Mouse (Mus musculus): ENCODE data around the gene Glipr2. TPM values are rescaled to one million over a fixed set of nuclear protein-coding genes. Genes with fewer than 3 reads are reported as not detected.

Gene Glipr2
- polyA plus RNA-seq, 1 experiment from 2014 or later: 57.8 TPM

- 70% methylated on average over 6 of the region's 6 CpGs for WGBS
- no peaks in the 10 kb centered on the region for H3K36me3 ChIP-seq (ENCODE audit: control insufficient read depth, insufficient read depth, low read length)
Measured at GRCm38 (mm10) chr4:43976223-43976740, 19.1 kb downstream of the Glipr2 start.

GRCm38 (mm10) chr4:43978521-43979443 is 21.6 kb downstream of the Glipr2 start:
- Histone ChIP-seq H3K36me3 (ENCODE audit: control insufficient read depth, insufficient read depth, low read length) (no peaks in the 10 kb centered on the region), H3K27ac (ENCODE audit: low read length) (peak overlapping the region; percentile 83), H3K4me3 (ENCODE audit: low read length) (no peak overlapping the region), H3K4me1 (replicated peaks; ENCODE audit: control insufficient read depth, insufficient read depth, low read length) (peaks cover 19% of the 10 kb centered on the region), H3K9ac (ENCODE audit: low read length) (no peak overlapping the region), H3K9me3 (ENCODE audit: control insufficient read depth, low read length) (no peaks in the 10 kb centered on the region), H3K27me3 (ENCODE audit: control insufficient read depth, insufficient read depth, low read depth, low read length) (no peaks in the 10 kb centered on the region), H3K4me2 (ENCODE audit: low read depth, low read length) (no peak overlapping the region)
- peak; percentile 85 for ATAC-seq (ENCODE audit: low read depth)
- 40% methylated on average over 17 of the region's 17 CpGs for WGBS

More at GRCm38 (mm10) chr4:43976223-43976740, 19.1 kb downstream of the Glipr2 start:
- ATAC-seq (ENCODE audit: low read depth): no peak
- Histone ChIP-seq H3K4me1 (replicated peaks; ENCODE audit: control insufficient read depth, insufficient read depth, low read length) (peaks cover 28% of the 10 kb centered on the region), H3K4me3 (ENCODE audit: low read length) (no peak overlapping the region), H3K9me3 (ENCODE audit: control insufficient read depth, low read length) (no peaks in the 10 kb centered on the region), H3K27ac (ENCODE audit: low read length) (no peak overlapping the region), H3K27me3 (ENCODE audit: control insufficient read depth, insufficient read depth, low read depth, low read length) (no peaks in the 10 kb centered on the region), H3K9ac (ENCODE audit: low read length) (no peak overlapping the region), H3K4me2 (ENCODE audit: low read depth, low read length) (no peak overlapping the region)

DNA sequence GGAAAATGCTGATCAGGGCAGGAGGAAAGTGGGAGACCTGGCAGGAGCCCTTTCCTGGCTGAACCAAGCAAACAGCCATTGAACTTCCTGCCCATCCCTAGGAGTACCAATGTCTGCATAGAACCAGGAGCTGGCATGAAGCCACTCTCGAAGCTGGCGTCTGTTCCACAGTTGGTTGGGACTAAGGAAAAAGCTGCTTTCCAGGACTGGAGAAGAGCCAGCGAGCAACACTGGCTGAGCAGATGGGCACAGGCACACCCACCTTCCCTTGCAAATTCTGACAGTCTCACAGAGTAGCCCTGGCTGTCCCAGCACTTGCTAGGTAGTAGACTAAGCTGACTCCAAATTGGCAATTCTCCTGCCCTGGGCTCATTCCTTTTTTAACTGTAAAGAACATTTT is 22.5 kb downstream of the Glipr2 start:
- Histone ChIP-seq H3K27ac (ENCODE audit: low read length) (no peak overlapping the region), H3K9me3 (ENCODE audit: control insufficient read depth, low read length) (no peaks in the 10 kb centered on the region), H3K4me3 (ENCODE audit: low read length) (no peak overlapping the region), H3K9ac (ENCODE audit: low read length) (no peak overlapping the region), H3K4me1 (replicated peaks; ENCODE audit: control insufficient read depth, insufficient read depth, low read length) (peaks cover 19% of the 10 kb centered on the region), H3K27me3 (ENCODE audit: control insufficient read depth, insufficient read depth, low read depth, low read length) (no peaks in the 10 kb centered on the region), H3K36me3 (ENCODE audit: control insufficient read depth, insufficient read depth, low read length) (no peaks in the 10 kb centered on the region), H3K4me2 (ENCODE audit: low read depth, low read length) (no peak overlapping the region)
- 53% methylated on average over 3 of the region's 3 CpGs for WGBS
- ATAC-seq (ENCODE audit: low read depth): no peak

- WGBS: 69% methylated on average over 4 of the region's 4 CpGs
Measured at GRCm38 (mm10) chr4:43980236-43980635, 23.0 kb downstream of the Glipr2 start.

GRCm38 (mm10) chr4:43980846-43981245 is 23.6 kb downstream of the Glipr2 start:
- H3K27ac ChIP-seq (ENCODE audit: low read length): no peak overlapping the region
- H3K4me1 ChIP-seq (replicated peaks; ENCODE audit: control insufficient read depth, insufficient read depth, low read length): peaks cover 19% of the 10 kb centered on the region
- H3K4me2 ChIP-seq (ENCODE audit: low read depth, low read length): no peak overlapping the region
- ATAC-seq (ENCODE audit: low read depth): no peak
- H3K9me3 ChIP-seq (ENCODE audit: control insufficient read depth, low read length): no peaks in the 10 kb centered on the region
- no peak overlapping the region for H3K9ac ChIP-seq (ENCODE audit: low read length)
- no peaks in the 10 kb centered on the region for H3K27me3 ChIP-seq (ENCODE audit: control insufficient read depth, insufficient read depth, low read depth, low read length)
- H3K4me3 ChIP-seq (ENCODE audit: low read length): no peak overlapping the region
- H3K36me3 ChIP-seq (ENCODE audit: control insufficient read depth, insufficient read depth, low read length): no peaks in the 10 kb centered on the region
- WGBS: 95% methylated on average over 6 of the region's 6 CpGs

More at GRCm38 (mm10) chr4:43980236-43980635, 23.0 kb downstream of the Glipr2 start:
- Histone ChIP-seq H3K4me3 (ENCODE audit: low read length) (no peak overlapping the region), H3K9me3 (ENCODE audit: control insufficient read depth, low read length) (no peaks in the 10 kb centered on the region), H3K27ac (ENCODE audit: low read length) (no peak overlapping the region), H3K27me3 (ENCODE audit: control insufficient read depth, insufficient read depth, low read depth, low read length) (no peaks in the 10 kb centered on the region), H3K4me2 (ENCODE audit: low read depth, low read length) (no peak overlapping the region), H3K4me1 (replicated peaks; ENCODE audit: control insufficient read depth, insufficient read depth, low read length) (peaks cover 19% of the 10 kb centered on the region), H3K9ac (ENCODE audit: low read length) (no peak overlapping the region), H3K36me3 (ENCODE audit: control insufficient read depth, insufficient read depth, low read length) (no peaks in the 10 kb centered on the region)
- no peak for ATAC-seq (ENCODE audit: low read depth)

DNA sequence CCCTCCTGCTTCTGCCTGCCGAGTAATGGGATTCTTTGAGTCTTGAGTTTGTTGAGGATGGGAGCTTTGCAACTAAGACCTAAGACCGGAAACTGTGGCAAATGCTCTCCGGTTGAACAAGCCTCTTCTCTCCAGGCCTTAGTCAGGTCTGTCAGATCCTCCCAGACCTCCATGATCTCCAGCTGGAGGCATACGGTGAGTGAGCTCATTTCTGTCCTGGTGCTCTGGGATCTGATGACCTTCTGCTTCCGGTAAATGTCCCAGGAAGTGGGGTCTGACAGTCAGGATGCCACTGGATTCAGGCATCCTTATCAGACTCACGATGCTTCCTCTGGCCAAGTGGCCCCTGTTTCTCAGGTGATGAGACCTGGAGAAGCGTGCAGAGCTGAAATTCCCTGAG is 24.1 kb downstream of the Glipr2 start:
- Histone ChIP-seq H3K27me3 (ENCODE audit: control insufficient read depth, insufficient read depth, low read depth, low read length) (no peaks in the 10 kb centered on the region), H3K4me2 (ENCODE audit: low read depth, low read length) (no peak overlapping the region), H3K36me3 (ENCODE audit: control insufficient read depth, insufficient read depth, low read length) (no peaks in the 10 kb centered on the region), H3K4me1 (replicated peaks; ENCODE audit: control insufficient read depth, insufficient read depth, low read length) (peaks cover 19% of the 10 kb centered on the region), H3K9ac (ENCODE audit: low read length) (no peak overlapping the region), H3K9me3 (ENCODE audit: control insufficient read depth, low read length) (no peaks in the 10 kb centered on the region), H3K27ac (ENCODE audit: low read length) (no peak overlapping the region), H3K4me3 (ENCODE audit: low read length) (no peak overlapping the region)
- WGBS: 79% methylated on average over 7 of the region's 7 CpGs
- ATAC-seq (ENCODE audit: low read depth): no peak

- peak; percentile 92 for ATAC-seq (ENCODE audit: low read depth)
- H3K36me3 ChIP-seq (ENCODE audit: control insufficient read depth, insufficient read depth, low read length): no peaks in the 10 kb centered on the region
- no peaks in the 10 kb centered on the region for H3K27me3 ChIP-seq (ENCODE audit: control insufficient read depth, insufficient read depth, low read depth, low read length)
- peak overlapping the region; percentile 74 for H3K4me2 ChIP-seq (ENCODE audit: low read depth, low read length)
- 3% methylated on average over 24 of the region's 24 CpGs for WGBS
- H3K4me1 ChIP-seq (replicated peaks; ENCODE audit: control insufficient read depth, insufficient read depth, low read length): peaks cover 19% of the 10 kb centered on the region
- H3K9me3 ChIP-seq (ENCODE audit: control insufficient read depth, low read length): no peaks in the 10 kb centered on the region
- peak overlapping the region; percentile 42 for H3K4me3 ChIP-seq (ENCODE audit: low read length)
- no peak overlapping the region for H3K27ac ChIP-seq (ENCODE audit: low read length)
- H3K9ac ChIP-seq (ENCODE audit: low read length): peak overlapping the region; percentile 74
Measured at GRCm38 (mm10) chr4:43982053-43982732, 25.0 kb downstream of the Glipr2 start.

DNA sequence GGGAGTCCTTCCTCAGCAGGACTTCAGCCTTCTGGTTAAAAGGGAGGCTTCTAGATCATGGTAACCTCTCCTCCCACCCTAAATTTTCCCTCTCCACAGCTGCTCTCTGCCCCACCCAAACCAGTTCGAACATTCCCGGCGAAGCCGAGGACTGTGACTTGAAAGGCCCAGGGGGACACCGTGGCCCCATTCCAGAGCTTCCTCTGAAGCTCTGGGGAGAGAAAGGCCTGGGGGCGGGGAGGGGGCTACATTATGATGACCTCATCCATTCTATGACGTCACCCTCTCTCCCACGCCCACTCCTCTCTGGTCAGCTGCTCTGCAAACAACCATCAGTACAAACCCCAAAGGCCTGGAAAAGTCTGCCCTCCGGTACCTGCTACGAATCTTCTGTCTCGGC is 26.0 kb downstream of the Glipr2 start, which contains the start of gene Ccin:
Gene Ccin, plus strand, starts transcription at position 303 of the 400 bp plus-strand sequence.
- H3K9me3 ChIP-seq (ENCODE audit: control insufficient read depth, low read length): no peaks in the 10 kb centered on the region
- H3K27ac ChIP-seq (ENCODE audit: low read length): no peak within 1 kb of the TSS
- H3K9ac ChIP-seq (ENCODE audit: low read length): peak within 1 kb of the TSS; percentile 74
- no peaks in the 10 kb centered on the region for H3K27me3 ChIP-seq (ENCODE audit: control insufficient read depth, insufficient read depth, low read depth, low read length)
- no peak for ATAC-seq (ENCODE audit: low read depth)
- no peaks in the 10 kb centered on the region for H3K36me3 ChIP-seq (ENCODE audit: control insufficient read depth, insufficient read depth, low read length)
- peak within 1 kb of the TSS; percentile 74 for H3K4me2 ChIP-seq (ENCODE audit: low read depth, low read length)
- H3K4me1 ChIP-seq (replicated peaks; ENCODE audit: control insufficient read depth, insufficient read depth, low read length): peaks cover 19% of the 10 kb centered on the region
- peak within 1 kb of the TSS; percentile 42 for H3K4me3 ChIP-seq (ENCODE audit: low read length)
- WGBS: 69% methylated on average over 11 of the region's 11 CpGs

DNA sequence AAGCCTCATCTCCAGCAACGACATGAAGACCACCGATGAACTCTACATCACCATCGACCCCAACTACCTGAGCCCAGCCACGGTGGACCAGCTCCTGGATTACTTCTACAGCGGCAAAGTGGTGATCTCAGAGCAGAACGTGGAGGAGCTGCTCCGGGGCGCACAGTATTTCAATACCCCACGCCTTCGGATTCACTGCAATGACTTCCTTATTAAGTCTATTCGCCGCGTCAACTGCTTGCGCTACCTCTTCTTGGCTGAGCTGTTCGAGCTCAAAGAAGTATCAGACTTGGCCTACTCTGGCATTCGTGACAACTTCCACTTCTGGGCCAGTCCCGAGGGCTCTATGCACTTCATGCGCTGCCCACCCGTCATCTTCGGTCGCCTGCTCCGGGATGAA is 26.6 kb downstream of the Glipr2 start:
- WGBS: 87% methylated on average over 22 of the region's 22 CpGs
- H3K27ac ChIP-seq (ENCODE audit: low read length): no peak overlapping the region
- no peak overlapping the region for H3K4me3 ChIP-seq (ENCODE audit: low read length)
- no peaks in the 10 kb centered on the region for H3K27me3 ChIP-seq (ENCODE audit: control insufficient read depth, insufficient read depth, low read depth, low read length)
- ATAC-seq (ENCODE audit: low read depth): no peak
- H3K4me2 ChIP-seq (ENCODE audit: low read depth, low read length): no peak overlapping the region
- H3K9me3 ChIP-seq (ENCODE audit: control insufficient read depth, low read length): no peaks in the 10 kb centered on the region
- no peaks in the 10 kb centered on the region for H3K36me3 ChIP-seq (ENCODE audit: control insufficient read depth, insufficient read depth, low read length)
- H3K9ac ChIP-seq (ENCODE audit: low read length): no peak overlapping the region
- H3K4me1 ChIP-seq (replicated peaks; ENCODE audit: control insufficient read depth, insufficient read depth, low read length): peaks cover 13% of the 10 kb centered on the region
